Mouse (Mus musculus) ZHBTc4 (cell line): ENCODE results near the gene 1700001C19Rik.

Experiments used
- DNase-seq: peaks from one replicate; pipeline ENCODE4 v3.0.0-alpha.2; 2011; ENCODE audit warnings: low read depth, low spot score

1700001C19Rik gene

GRCm38 (mm10) chr17:47462728-47463388 is 25.7 kb upstream of the 1700001C19Rik start:
- DNase-seq, result no peak

GRCm38 (mm10) chr17:47462209-47462608 is 25.0 kb upstream of the 1700001C19Rik start:
- no peak for DNase-seq

- no peak for DNase-seq
Observed at GRCm38 (mm10) chr17:47461688-47462087, 24.5 kb upstream of the 1700001C19Rik start.

- no peak for DNase-seq
Observed at GRCm38 (mm10) chr17:47459341-47459919, 22.3 kb upstream of the 1700001C19Rik start.

GRCm38 (mm10) chr17:47458936-47459335 is 21.8 kb upstream of the 1700001C19Rik start:
- no peak for DNase-seq

- DNase-seq, result peak; percentile 36
Observed at GRCm38 (mm10) chr17:47458310-47458709, 21.1 kb upstream of the 1700001C19Rik start.

GRCm38 (mm10) chr17:47454675-47455074 is 17.5 kb upstream of the 1700001C19Rik start:
- DNase-seq, result no peak

GRCm38 (mm10) chr17:47452886-47453285 is 15.7 kb upstream of the 1700001C19Rik start:
- no peak for DNase-seq

GRCm38 (mm10) chr17:47450880-47451565 is 13.8 kb upstream of the 1700001C19Rik start:
- no peak for DNase-seq

GRCm38 (mm10) chr17:47450239-47450638 is 13.1 kb upstream of the 1700001C19Rik start:
- DNase-seq, result peak; percentile 69

- DNase-seq, result no peak
Observed at GRCm38 (mm10) chr17:47449432-47449831, 12.3 kb upstream of the 1700001C19Rik start.

- DNase-seq, result no peak
Observed at GRCm38 (mm10) chr17:47448523-47449372, 11.6 kb upstream of the 1700001C19Rik start.

- DNase-seq, result no peak
Observed at GRCm38 (mm10) chr17:47446561-47446960, 9.4 kb upstream of the 1700001C19Rik start.

GRCm38 (mm10) chr17:47446025-47446424 is 8.8 kb upstream of the 1700001C19Rik start:
- no peak for DNase-seq

GRCm38 (mm10) chr17:47445518-47445917 is 8.3 kb upstream of the 1700001C19Rik start:
- no peak for DNase-seq

- DNase-seq, result no peak
Observed at GRCm38 (mm10) chr17:47444113-47444512, 6.9 kb upstream of the 1700001C19Rik start.

- DNase-seq, result no peak
Observed at GRCm38 (mm10) chr17:47442271-47442670, 5.1 kb upstream of the 1700001C19Rik start.

- no peak for DNase-seq
Observed at GRCm38 (mm10) chr17:47441296-47442051, 4.3 kb upstream of the 1700001C19Rik start.

- peak; percentile 92 for DNase-seq
Observed at GRCm38 (mm10) chr17:47440359-47440890, 3.2 kb upstream of the 1700001C19Rik start.

- DNase-seq, result no peak
Observed at GRCm38 (mm10) chr17:47439396-47440028, 2.3 kb upstream of the 1700001C19Rik start.
